Mouse (Mus musculus) spleen, adult 2 months (tissue): Measurements from ENCODE around the gene Klk1b3.

Experiments
- CTCF ChIP-seq: fragments of 200-500 bp; IDR thresholded peaks from 2 replicates; pipeline ENCODE4 v1.5.1; 2011; ENCODE audit warnings: mild to moderate bottlenecking, inconsistent platforms; ENCODE audit not compliant: insufficient read depth, insufficient read length, insufficient replicate concordance; ENCODE audit errors: extremely low read depth
- POLR2A ChIP-seq: fragments of 200-500 bp; IDR thresholded peaks from 2 replicates; pipeline ENCODE4 v1.6.1; 2011; ENCODE audit warnings: low read depth, low read length, inconsistent platforms

GRCm38 (mm10) chr7:44208307-44208706 lies 10.3 kb downstream of the Klk1b3 start:
- TF ChIP-seq POLR2A, result no peak
- TF ChIP-seq CTCF, result no peak
